Comparison of ENCODE assay signal across 9 mouse cellular contexts in genomic region chr10:81550257-81550656, GRCm38 (mm10). TPM values are rescaled to one million over a fixed set of nuclear protein-coding genes. Genes with fewer than 3 reads are reported as not detected.
DNase-seq lines count a peak whose midpoint lies in the region; ATAC-seq and TF ChIP-seq lines count a peak whose summit lies in the region.
"Had no signal": no experiment of that assay in that cellular context is flagged by ENCODE, and none has a peak within 500 bp of the region (broad histone marks: within the 10 kb centered on the region; RNA-seq: fewer than 3 reads in every experiment).

No protein-coding gene starts in this region.

- peak; percentile 82 for DNase-seq in hindbrain, embryonic 11.5 days (ENCODE audit: low spot score)
- peak; percentile 89 for DNase-seq in heart, embryonic 10.5 days (ENCODE audit: low spot score)
- DNase-seq in liver, postnatal 0 days: peak; percentile 86
- peak; percentile 69 to 72 for DNase-seq in spleen, postnatal 36 days (ENCODE audit: low spot score in 2 of 2)
- no peak for DNase-seq in left cerebral cortex, postnatal 25 days (ENCODE audit: low spot score in 2 of 2)

- intact Hi-C loops in left cerebral cortex, postnatal 25 days (cut with DNase I): loop anchor here (2.0 to 10.0 kb wide), 2 partner anchors 47 to 1865 kb away; partner anchors contain the start of genes Cdc34 and Gzmm

- no peaks in the 10 kb centered on the region for H3K4me1 ChIP-seq in hindbrain, embryonic 11.5 days (replicated peaks; ENCODE audit: control insufficient read depth, insufficient read depth, low read length)
- H3K4me1 ChIP-seq in hindbrain, embryonic 12.5 days: peaks cover 6% of the 10 kb centered on the region; the same call in 1 of the 2 replicates
- no peaks in the 10 kb centered on the region; the same call in 1 of the 2 replicates for H3K4me1 ChIP-seq in bone marrow, adult 2 months (ENCODE audit: control insufficient read depth, insufficient read depth, low read length)
- H3K4me1 ChIP-seq in heart, embryonic 10.5 days: peaks cover 13% of the 10 kb centered on the region
- H3K4me1 ChIP-seq in liver, postnatal 0 days (ENCODE audit: insufficient read depth): peaks cover 20% of the 10 kb centered on the region

- no peak for ATAC-seq in hindbrain, embryonic 11.5 days (ENCODE audit: low FRiP score)
- no peak for ATAC-seq in hindbrain, embryonic 12.5 days (ENCODE audit: low FRiP score)
- ATAC-seq in CD4-positive, CD25-positive, alpha-beta regulatory T cell, adult 4 months: peak; percentile 31
- ATAC-seq in liver, postnatal 0 days: no peak

- no peaks in the 10 kb centered on the region for H3K27me3 ChIP-seq in hindbrain, embryonic 11.5 days (ENCODE audit: control insufficient read depth, insufficient read depth, low read length)
- H3K27me3 ChIP-seq in hindbrain, embryonic 12.5 days: no peaks in the 10 kb centered on the region
- no peaks in the 10 kb centered on the region for H3K27me3 ChIP-seq in heart, embryonic 10.5 days (ENCODE audit: insufficient read depth, poor library complexity, severe bottlenecking)
- H3K27me3 ChIP-seq in liver, postnatal 0 days (ENCODE audit: insufficient read depth, low read length): no peaks in the 10 kb centered on the region
- H3K27me3 ChIP-seq: embryonic facial prominence, embryonic 13.5 days had no signal

- H3K27ac ChIP-seq in hindbrain, embryonic 11.5 days (ENCODE audit: low read depth, low read length): no peak overlapping the region
- H3K27ac ChIP-seq in hindbrain, embryonic 12.5 days: no peak overlapping the region
- no peak overlapping the region for H3K27ac ChIP-seq in bone marrow, adult 2 months (ENCODE audit: control insufficient read depth, insufficient read depth, low read depth, low read length, poor library complexity)
- H3K27ac ChIP-seq in heart, embryonic 10.5 days: no peak overlapping the region
- H3K27ac ChIP-seq in liver, postnatal 0 days (ENCODE audit: low read depth): no peak overlapping the region
- H3K27ac ChIP-seq: embryonic facial prominence, embryonic 13.5 days had no signal

- no peaks in the 10 kb centered on the region for H3K36me3 ChIP-seq in hindbrain, embryonic 11.5 days (ENCODE audit: control insufficient read depth, insufficient read depth, low read length)
- H3K36me3 ChIP-seq in hindbrain, embryonic 12.5 days: no peaks in the 10 kb centered on the region
- H3K36me3 ChIP-seq in heart, embryonic 10.5 days: no peaks in the 10 kb centered on the region
- H3K36me3 ChIP-seq in liver, postnatal 0 days (replicated peaks; ENCODE audit: insufficient read depth, low read length): no peaks in the 10 kb centered on the region
- H3K36me3 ChIP-seq: embryonic facial prominence, embryonic 13.5 days had no signal

- TF ChIP-seq CTCF in bone marrow, adult 2 months (IDR thresholded peaks at IDR 0.05; ENCODE audit: control insufficient read depth, insufficient read depth, low read length): peak; percentile 94
- TF ChIP-seq CTCF in liver, postnatal 0 days (IDR thresholded peaks at IDR 0.05; ENCODE audit: low read depth): peak; percentile 90

- no peak overlapping the region for H3K9ac ChIP-seq in hindbrain, embryonic 11.5 days (ENCODE audit: low read depth, low read length)
- no peak overlapping the region for H3K9ac ChIP-seq in hindbrain, embryonic 12.5 days
- H3K9ac ChIP-seq in liver, postnatal 0 days (replicated peaks): no peak overlapping the region
- H3K9ac ChIP-seq: embryonic facial prominence, embryonic 13.5 days had no signal

- no peak overlapping the region for H3K4me3 ChIP-seq in hindbrain, embryonic 11.5 days (ENCODE audit: low read depth, low read length)
- no peak overlapping the region for H3K4me3 ChIP-seq in hindbrain, embryonic 12.5 days
- H3K4me3 ChIP-seq in bone marrow, adult 2 months (replicated peaks; ENCODE audit: control insufficient read depth, low read depth, low read length): no peak overlapping the region
- no peak overlapping the region for H3K4me3 ChIP-seq in heart, embryonic 10.5 days
- H3K4me3 ChIP-seq in liver, postnatal 0 days (ENCODE audit: low read depth, low read length): no peak overlapping the region
- H3K4me3 ChIP-seq: embryonic facial prominence, embryonic 13.5 days had no signal

- no peak for TF ChIP-seq EP300 in liver, postnatal 0 days (IDR thresholded peaks at IDR 0.05; ENCODE audit: low read depth)

- no peak for TF ChIP-seq POLR2A in bone marrow, adult 2 months (IDR thresholded peaks at IDR 0.05; ENCODE audit: borderline replicate concordance, control insufficient read depth, low read depth, low read length)

- no peaks in the 10 kb centered on the region for H3K9me3 ChIP-seq in hindbrain, embryonic 11.5 days (ENCODE audit: control insufficient read depth, low read length)
- H3K9me3 ChIP-seq in hindbrain, embryonic 12.5 days (replicated peaks): 0 out of 2 replicates have a peak, but pooled peaks cover 3% of the 10 kb centered on the region
- peaks cover 3% of the 10 kb centered on the region; the same call in 1 of the 2 replicates for H3K9me3 ChIP-seq in heart, embryonic 10.5 days
- H3K9me3 ChIP-seq in liver, postnatal 0 days (ENCODE audit: low read length): no peaks in the 10 kb centered on the region
- H3K9me3 ChIP-seq: embryonic facial prominence, embryonic 13.5 days had no signal

- H3K4me2 ChIP-seq in hindbrain, embryonic 11.5 days (replicated peaks; ENCODE audit: low read depth, low read length): no peak overlapping the region
- no peak overlapping the region for H3K4me2 ChIP-seq in hindbrain, embryonic 12.5 days (replicated peaks)
- H3K4me2 ChIP-seq in liver, postnatal 0 days (ENCODE audit: low read depth, low read length): no peak overlapping the region
- H3K4me2 ChIP-seq: embryonic facial prominence, embryonic 13.5 days had no signal

- WGBS in hindbrain, embryonic 11.5 days: 13% methylated on average over 7 of the region's 7 CpGs
- 12% methylated on average over 7 of the region's 7 CpGs for WGBS in hindbrain, embryonic 12.5 days
- WGBS in bone marrow, adult 2 months: 13% methylated on average over 7 of the region's 7 CpGs
- WGBS in heart, embryonic 10.5 days: 8% methylated on average over 7 of the region's 7 CpGs
- WGBS in liver, postnatal 0 days (ENCODE audit: insufficient replicate concordance): 16% methylated on average over 7 of the region's 7 CpGs

RNA-seq across cellular contexts. Expression of gene Gna11, which starts 5.3 kb away (rescaled TPM):
- 57.3 and 61.7 TPM in 2 replicates for polyA plus RNA-seq in hindbrain, embryonic 11.5 days (2014; fragmentation: Nextera tagmentation; extraction: Ambion mirVana)
- 75.2 and 76.3 TPM in 2 replicates for polyA plus RNA-seq in hindbrain, embryonic 12.5 days (2016; fragmentation: Nextera tagmentation; extraction: Ambion mirVana)
- polyA plus RNA-seq in CD4-positive, CD25-positive, alpha-beta regulatory T cell, adult 4 months (2017; shearing (Covaris generic)): 10 to 100 TPM; 28.5 to 42.5 TPM
- 12.3 and 23.8 TPM in 2 replicates for polyA plus RNA-seq in bone marrow, adult 2 months (2011; ENCODE audit: insufficient read depth, insufficient read length, low replicate concordance, missing spikeins)
- 73.2 and 79.1 TPM in 2 replicates for polyA plus RNA-seq in heart, embryonic 10.5 days (2016; fragmentation: Nextera tagmentation; extraction: Ambion mirVana)
- 18.3 and 19.2 TPM in 2 replicates for polyA plus RNA-seq in liver, postnatal 0 days (2015; fragmentation: Nextera tagmentation; extraction: Ambion mirVana)
- total RNA-seq in left cerebral cortex, postnatal 25 days (2021): 100 to 1,000 TPM; 101 to 107 TPM

RNA-seq across cellular contexts. Expression of gene Aes, which starts 9.0 kb away (rescaled TPM):
- polyA plus RNA-seq in hindbrain, embryonic 11.5 days (2014; fragmentation: Nextera tagmentation; extraction: Ambion mirVana): 264 and 280 TPM in 2 replicates
- 476 and 504 TPM in 2 replicates for polyA plus RNA-seq in hindbrain, embryonic 12.5 days (2016; fragmentation: Nextera tagmentation; extraction: Ambion mirVana)
- polyA plus RNA-seq in CD4-positive, CD25-positive, alpha-beta regulatory T cell, adult 4 months (2017; shearing (Covaris generic)): 100 to 1,000 TPM; 103 to 139 TPM
- polyA plus RNA-seq in bone marrow, adult 2 months (2011; ENCODE audit: insufficient read depth, insufficient read length, low replicate concordance, missing spikeins): 183 and 306 TPM in 2 replicates
- polyA plus RNA-seq in heart, embryonic 10.5 days (2016; fragmentation: Nextera tagmentation; extraction: Ambion mirVana): 467 and 523 TPM in 2 replicates
- polyA plus RNA-seq in liver, postnatal 0 days (2015; fragmentation: Nextera tagmentation; extraction: Ambion mirVana): 256 and 266 TPM in 2 replicates
- 100 to 1,000 TPM; 630 to 638 TPM for total RNA-seq in left cerebral cortex, postnatal 25 days (2021)

RNA-seq across cellular contexts. Expression of gene Tle2, which starts 24.1 kb away (rescaled TPM):
- 7.2 and 8.8 TPM in 2 replicates for polyA plus RNA-seq in hindbrain, embryonic 11.5 days (2014; fragmentation: Nextera tagmentation; extraction: Ambion mirVana)
- 30.6 and 32.1 TPM in 2 replicates for polyA plus RNA-seq in hindbrain, embryonic 12.5 days (2016; fragmentation: Nextera tagmentation; extraction: Ambion mirVana)
- under 1 TPM in 1 of 2 experiments, not detected in 1; 0.78 TPM for polyA plus RNA-seq in CD4-positive, CD25-positive, alpha-beta regulatory T cell, adult 4 months (2017; shearing (Covaris generic))
- polyA plus RNA-seq in bone marrow, adult 2 months (2011; ENCODE audit: insufficient read depth, insufficient read length, low replicate concordance, missing spikeins): 18.5 and 41.7 TPM in 2 replicates
- polyA plus RNA-seq in heart, embryonic 10.5 days (2016; fragmentation: Nextera tagmentation; extraction: Ambion mirVana): 17.4 and 18.3 TPM in 2 replicates
- polyA plus RNA-seq in liver, postnatal 0 days (2015; fragmentation: Nextera tagmentation; extraction: Ambion mirVana): 1.2 and 2.2 TPM in 2 replicates
- 10 to 100 TPM; 28.8 to 30.3 TPM for total RNA-seq in left cerebral cortex, postnatal 25 days (2021)

RNA-seq across cellular contexts. Expression of gene Gna15, which starts 26.2 kb away (rescaled TPM):
- 0.56 and 0.66 TPM in 2 replicates for polyA plus RNA-seq in hindbrain, embryonic 11.5 days (2014; fragmentation: Nextera tagmentation; extraction: Ambion mirVana)
- polyA plus RNA-seq in hindbrain, embryonic 12.5 days (2016; fragmentation: Nextera tagmentation; extraction: Ambion mirVana): 0.75 and 0.82 TPM in 2 replicates
- 10 to 100 TPM; 28.5 to 31.9 TPM for polyA plus RNA-seq in CD4-positive, CD25-positive, alpha-beta regulatory T cell, adult 4 months (2017; shearing (Covaris generic))
- polyA plus RNA-seq in bone marrow, adult 2 months (2011; ENCODE audit: insufficient read depth, insufficient read length, low replicate concordance, missing spikeins): 5.4 and 9.4 TPM in 2 replicates
- 2.8 and 4.8 TPM in 2 replicates for polyA plus RNA-seq in heart, embryonic 10.5 days (2016; fragmentation: Nextera tagmentation; extraction: Ambion mirVana)
- polyA plus RNA-seq in liver, postnatal 0 days (2015; fragmentation: Nextera tagmentation; extraction: Ambion mirVana): 4.0 and 4.4 TPM in 2 replicates
- 1 to 10 TPM; 2.0 to 3.1 TPM for total RNA-seq in left cerebral cortex, postnatal 25 days (2021)

RNA-seq across cellular contexts. Expression of gene S1pr4, which starts 50.3 kb away (rescaled TPM):
- 0.15 and 0.24 TPM in 2 replicates for polyA plus RNA-seq in hindbrain, embryonic 11.5 days (2014; fragmentation: Nextera tagmentation; extraction: Ambion mirVana)
- 0.52 and 0.65 TPM in 2 replicates for polyA plus RNA-seq in hindbrain, embryonic 12.5 days (2016; fragmentation: Nextera tagmentation; extraction: Ambion mirVana)
- polyA plus RNA-seq in CD4-positive, CD25-positive, alpha-beta regulatory T cell, adult 4 months (2017; shearing (Covaris generic)): 10 to 100 TPM; 53.2 to 76.8 TPM
- 7.6 and 15.8 TPM in 2 replicates for polyA plus RNA-seq in bone marrow, adult 2 months (2011; ENCODE audit: insufficient read depth, insufficient read length, low replicate concordance, missing spikeins)
- polyA plus RNA-seq in heart, embryonic 10.5 days (2016; fragmentation: Nextera tagmentation; extraction: Ambion mirVana): 0.46 and 0.83 TPM in 2 replicates
- 6.3 and 7.4 TPM in 2 replicates for polyA plus RNA-seq in liver, postnatal 0 days (2015; fragmentation: Nextera tagmentation; extraction: Ambion mirVana)
- total RNA-seq in left cerebral cortex, postnatal 25 days (2021): under 1 TPM; 0.53 to 0.73 TPM

Comparison
In these comparisons a context has a peak if more than half of its experiments do, and no peak if none do; other contexts are left out.
1. DNase-seq: peak in hindbrain, embryonic 11.5 days (single experiment), heart, embryonic 10.5 days (single experiment), liver, postnatal 0 days (single experiment) and spleen, postnatal 36 days (2 of 2); none in left cerebral cortex, postnatal 25 days (0 of 2).